Mouse (Mus musculus): ENCODE measurements around the gene Bcl9. TPM values are rescaled to one million over a fixed set of nuclear protein-coding genes. Genes with fewer than 3 reads are reported as not detected.

The Bcl9 gene
- total and polyA plus RNA-seq, 3 experiments = 14.3 to 22.4 (median 15.3) TPM

DNA sequence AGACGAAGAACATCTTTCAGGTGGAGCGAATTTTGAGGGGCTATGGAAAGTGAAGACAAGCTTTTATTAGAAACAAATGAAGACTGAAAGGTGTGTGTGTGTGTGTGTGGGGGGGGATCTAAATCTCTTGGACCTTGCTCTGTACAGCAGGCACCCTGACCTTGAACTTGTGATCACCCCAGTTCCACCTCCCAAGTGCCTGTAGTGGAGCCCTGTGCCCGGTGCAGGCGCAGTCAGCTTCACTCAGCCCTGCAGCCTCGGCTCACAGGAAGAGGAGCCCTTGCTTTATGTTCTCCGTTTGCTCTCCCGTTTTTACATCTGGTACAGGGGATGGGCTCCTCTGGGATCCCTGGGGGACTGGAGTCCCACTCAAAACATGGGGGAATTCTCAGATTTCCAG lies 3.9 kb upstream of the Bcl9 start:
- H3K27me3 ChIP-seq (ENCODE audit: control insufficient read depth, insufficient read depth, low read length) = no peaks in the 10 kb centered on the region
- no peak overlapping the region for H3K27ac ChIP-seq
- no peaks in the 10 kb centered on the region for H3K4me1 ChIP-seq (ENCODE audit: control insufficient read depth, insufficient read depth, low read length)
- no peak overlapping the region for H3K9ac ChIP-seq (ENCODE audit: low read depth, low read length)
- TF ChIP-seq EP300 (IDR thresholded peaks at IDR 0.05; ENCODE audit: insufficient read depth, low read depth, low read length) (no peak), CTCF (IDR thresholded peaks at IDR 0.05) (no peak), POLR2A (IDR thresholded peaks at IDR 0.05; ENCODE audit: insufficient read depth, low read depth, low read length) (no peak)
- no peak for DNase-seq
- H3K4me3 ChIP-seq = no peak overlapping the region
- intact Hi-C loops (cut with DNase I) = no loop called here
- H3K36me3 ChIP-seq (ENCODE audit: control insufficient read depth, insufficient read depth, low read length) = no peaks in the 10 kb centered on the region
- H3K79me2 ChIP-seq (replicated peaks; ENCODE audit: control insufficient read depth, insufficient read depth, low read length) = no peaks in the 10 kb centered on the region
- WGBS = 54% methylated on average over 7 of the region's 7 CpGs

DNA sequence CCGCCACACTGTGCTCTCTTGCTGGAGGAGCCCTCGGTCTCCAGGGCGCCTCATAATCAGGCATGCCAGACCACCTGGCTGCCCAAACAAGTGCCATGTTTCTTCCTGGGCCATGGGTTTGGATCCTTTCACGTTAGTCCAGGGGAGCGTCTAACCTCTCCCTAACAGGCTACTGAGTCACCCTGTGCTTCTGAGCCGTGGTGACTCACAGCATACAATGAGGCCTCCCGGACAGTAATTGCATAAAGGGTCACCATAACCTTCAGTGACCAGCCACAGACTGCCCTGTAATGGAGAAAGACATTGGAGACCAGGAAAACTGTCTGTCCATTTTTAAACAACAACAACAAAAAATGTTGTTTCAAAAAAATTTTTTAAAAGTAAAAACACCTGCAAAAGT lies 2.7 kb upstream of the Bcl9 start:
- DNase-seq = no peak
- WGBS = 88% methylated on average over 7 of the region's 7 CpGs
- intact Hi-C loops (cut with DNase I) = no loop called here
- H3K27ac ChIP-seq = no peak overlapping the region
- H3K4me1 ChIP-seq (ENCODE audit: control insufficient read depth, insufficient read depth, low read length) = no peaks in the 10 kb centered on the region; the same call in none of the 2 replicates
- H3K79me2 ChIP-seq (replicated peaks; ENCODE audit: control insufficient read depth, insufficient read depth, low read length) = no peaks in the 10 kb centered on the region
- no peak for TF ChIP-seq POLR2A (IDR thresholded peaks at IDR 0.05; ENCODE audit: insufficient read depth, low read depth, low read length)
- no peak for TF ChIP-seq CTCF (IDR thresholded peaks at IDR 0.05)
- no peak for TF ChIP-seq EP300 (IDR thresholded peaks at IDR 0.05; ENCODE audit: insufficient read depth, low read depth, low read length)
- no peaks in the 10 kb centered on the region for H3K36me3 ChIP-seq (ENCODE audit: control insufficient read depth, insufficient read depth, low read length)
- H3K27me3 ChIP-seq (ENCODE audit: control insufficient read depth, insufficient read depth, low read length) = no peaks in the 10 kb centered on the region
- H3K9ac ChIP-seq (ENCODE audit: low read depth, low read length) = no peak overlapping the region
- no peak overlapping the region for H3K4me3 ChIP-seq

DNA sequence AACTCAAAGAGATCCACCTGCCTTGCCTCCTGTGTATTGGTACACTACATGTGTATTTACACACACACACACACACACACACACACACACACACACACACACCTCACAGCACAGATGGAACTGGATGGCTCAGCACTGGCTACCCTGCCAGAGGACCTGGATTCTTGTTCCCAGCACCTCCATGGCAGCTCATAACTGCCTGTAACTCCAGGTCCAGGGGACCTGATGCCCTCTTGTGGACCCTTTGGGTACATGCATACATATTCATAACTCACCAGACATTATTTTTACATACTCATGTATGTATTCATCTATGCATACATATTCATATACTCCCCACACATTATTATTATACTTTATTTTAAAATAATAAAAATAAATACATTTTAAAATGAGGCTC lies 2.2 kb upstream of the Bcl9 start:
- no peak overlapping the region for H3K27ac ChIP-seq
- peak; percentile 45 for TF ChIP-seq CTCF (IDR thresholded peaks at IDR 0.05)
- no peak for TF ChIP-seq EP300 (IDR thresholded peaks at IDR 0.05; ENCODE audit: insufficient read depth, low read depth, low read length)
- no peaks in the 10 kb centered on the region; the same call in none of the 2 replicates for H3K4me1 ChIP-seq (ENCODE audit: control insufficient read depth, insufficient read depth, low read length)
- no peaks in the 10 kb centered on the region for H3K79me2 ChIP-seq (replicated peaks; ENCODE audit: control insufficient read depth, insufficient read depth, low read length)
- intact Hi-C loops (cut with DNase I) = no loop called here
- H3K9ac ChIP-seq (ENCODE audit: low read depth, low read length) = no peak overlapping the region
- no peak for DNase-seq
- H3K27me3 ChIP-seq (ENCODE audit: control insufficient read depth, insufficient read depth, low read length) = no peaks in the 10 kb centered on the region
- H3K36me3 ChIP-seq (ENCODE audit: control insufficient read depth, insufficient read depth, low read length) = no peaks in the 10 kb centered on the region
- no peak overlapping the region for H3K4me3 ChIP-seq

DNA sequence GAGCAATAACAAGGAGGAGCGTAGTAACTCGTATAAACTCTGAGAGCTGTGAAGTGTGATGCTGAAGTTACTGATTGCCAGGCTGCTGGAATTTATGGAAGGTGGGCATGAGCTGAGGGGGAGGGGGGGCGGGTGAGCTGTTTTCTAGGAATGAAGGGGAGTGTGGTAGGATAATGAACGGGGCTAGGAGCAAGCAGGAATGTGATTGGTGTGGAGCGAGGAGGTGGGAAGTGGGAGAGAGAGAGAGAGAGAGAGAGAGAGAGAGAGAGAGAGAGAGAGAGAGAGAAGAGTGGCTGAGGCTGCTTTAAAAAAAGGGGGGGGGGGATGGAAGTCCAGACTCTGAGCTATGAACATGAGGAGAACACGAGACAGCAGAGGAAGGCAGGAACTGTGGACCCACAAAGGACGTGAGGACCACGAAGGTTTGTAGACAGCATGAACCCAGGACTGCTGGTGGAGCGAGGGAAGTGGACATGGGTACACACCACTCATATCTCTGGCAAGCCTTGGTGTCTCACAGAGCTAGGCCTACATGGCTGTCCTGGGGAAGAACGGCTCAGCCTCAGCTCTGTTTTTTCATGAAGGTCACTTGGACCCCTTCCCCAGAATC lies 1.2 kb upstream of the Bcl9 start:
- TF ChIP-seq POLR2A (IDR thresholded peaks at IDR 0.05; ENCODE audit: insufficient read depth, low read depth, low read length) (no peak), EP300 (IDR thresholded peaks at IDR 0.05; ENCODE audit: insufficient read depth, low read depth, low read length) (no peak), CTCF (IDR thresholded peaks at IDR 0.05) (no peak)
- DNase-seq = no peak
- Histone ChIP-seq H3K27ac (no peak overlapping the region), H3K36me3 (ENCODE audit: control insufficient read depth, insufficient read depth, low read length) (no peaks in the 10 kb centered on the region), H3K4me3 (no peak overlapping the region), H3K4me1 (ENCODE audit: control insufficient read depth, insufficient read depth, low read length) (peaks cover 2% of the 10 kb centered on the region), H3K9ac (ENCODE audit: low read depth, low read length) (no peak overlapping the region), H3K27me3 (ENCODE audit: control insufficient read depth, insufficient read depth, low read length) (no peaks in the 10 kb centered on the region), H3K79me2 (replicated peaks; ENCODE audit: control insufficient read depth, insufficient read depth, low read length) (no peaks in the 10 kb centered on the region)
- WGBS = 63% methylated on average over 10 of the region's 10 CpGs
- intact Hi-C loops (cut with DNase I) = no loop called here

- peak overlapping the region; percentile 91 for H3K27ac ChIP-seq
- H3K9ac ChIP-seq (ENCODE audit: low read depth, low read length) = peak overlapping the region; percentile 90
- no peaks in the 10 kb centered on the region for H3K36me3 ChIP-seq (ENCODE audit: control insufficient read depth, insufficient read depth, low read length)
- 0 out of 2 replicates have a peak, but pooled peaks have one; percentile 27 for TF ChIP-seq POLR2A (IDR thresholded peaks at IDR 0.05; ENCODE audit: insufficient read depth, low read depth, low read length)
- TF ChIP-seq CTCF (IDR thresholded peaks at IDR 0.05) = no peak
- TF ChIP-seq EP300 (IDR thresholded peaks at IDR 0.05; ENCODE audit: insufficient read depth, low read depth, low read length) = no peak
- intact Hi-C loops (cut with DNase I) = loop anchor here (1.0 kb wide), 1 partner anchor 70 kb away; no protein-coding TSS in a partner anchor
- no peaks in the 10 kb centered on the region for H3K27me3 ChIP-seq (ENCODE audit: control insufficient read depth, insufficient read depth, low read length)
- peak overlapping the region; percentile 67 for H3K4me3 ChIP-seq
- peaks cover 2% of the 10 kb centered on the region for H3K4me1 ChIP-seq (ENCODE audit: control insufficient read depth, insufficient read depth, low read length)
- H3K79me2 ChIP-seq (replicated peaks; ENCODE audit: control insufficient read depth, insufficient read depth, low read length) = no peaks in the 10 kb centered on the region
- DNase-seq = peak; percentile 67 to 70
- WGBS = 3% methylated on average over 16 of the region's 16 CpGs
These were observed 670 bp downstream of the Bcl9 start for GRCm38 (mm10) chr3:97296941-97297552.

GRCm38 (mm10) chr3:97294334-97294733 lies 3.4 kb downstream of the Bcl9 start:
- Histone ChIP-seq H3K9ac (ENCODE audit: low read depth, low read length) (no peak overlapping the region), H3K79me2 (replicated peaks; ENCODE audit: control insufficient read depth, insufficient read depth, low read length) (no peaks in the 10 kb centered on the region), H3K27me3 (ENCODE audit: control insufficient read depth, insufficient read depth, low read length) (no peaks in the 10 kb centered on the region), H3K4me1 (ENCODE audit: control insufficient read depth, insufficient read depth, low read length) (peaks cover 2% of the 10 kb centered on the region), H3K36me3 (ENCODE audit: control insufficient read depth, insufficient read depth, low read length) (no peaks in the 10 kb centered on the region), H3K4me3 (no peak overlapping the region), H3K27ac (no peak overlapping the region)
- DNase-seq = no peak
- WGBS = 62% methylated on average over 9 of the region's 9 CpGs
- intact Hi-C loops (cut with DNase I) = no loop called here
- no peak for TF ChIP-seq EP300 (IDR thresholded peaks at IDR 0.05; ENCODE audit: insufficient read depth, low read depth, low read length)
- no peak for TF ChIP-seq CTCF (IDR thresholded peaks at IDR 0.05)
- TF ChIP-seq POLR2A (IDR thresholded peaks at IDR 0.05; ENCODE audit: insufficient read depth, low read depth, low read length) = no peak

All from heart, adult 2 months (tissue).